Mouse (Mus musculus) ovary, postnatal 10 days (tissue): ENCODE measurements around the gene Sdf4.
A peak's percentile ranks its signal among the peaks of the same experiment; 100 is the strongest.

Source experiments
- DNase-seq: peaks from one replicate; pipeline ENCODE4 v3.0.0; 2022; ENCODE audit warnings: low spot score

The Sdf4 gene

GRCm38 (mm10) chr4:156008369-156008768 is 15.7 kb downstream of the Sdf4 start:
- DNase-seq, result no peak

GRCm38 (mm10) chr4:156013637-156014036 is 21.0 kb downstream of the Sdf4 start, which contains the start of gene Tnfrsf4:
Tnfrsf4 (plus strand) TSS chr4:156013843.
- DNase-seq, result no peak

DNA sequence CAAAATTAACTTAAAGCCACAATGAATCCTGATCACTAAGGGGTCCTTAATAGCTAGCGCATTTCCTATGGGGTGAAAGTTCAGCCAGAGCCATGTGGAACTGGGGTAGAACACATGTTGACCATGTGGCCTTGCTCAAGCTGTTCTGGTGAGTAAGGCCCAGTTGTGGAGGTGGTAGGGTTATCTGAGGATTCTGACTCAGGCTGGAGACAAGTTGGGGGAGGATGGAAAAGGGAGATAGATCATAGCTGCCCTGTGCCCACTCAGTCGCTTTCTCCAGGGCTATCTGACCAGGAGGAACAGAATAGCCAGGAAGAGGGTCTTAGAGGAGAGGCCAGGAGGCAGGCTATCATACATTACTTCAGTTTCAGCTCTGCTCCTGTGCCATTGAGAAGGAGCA is 21.8 kb downstream of the Sdf4 start:
- DNase-seq, result no peak

- no peak for DNase-seq
These were observed 27.1 kb downstream of the Sdf4 start for GRCm38 (mm10) chr4:156019771-156020170.

DNA sequence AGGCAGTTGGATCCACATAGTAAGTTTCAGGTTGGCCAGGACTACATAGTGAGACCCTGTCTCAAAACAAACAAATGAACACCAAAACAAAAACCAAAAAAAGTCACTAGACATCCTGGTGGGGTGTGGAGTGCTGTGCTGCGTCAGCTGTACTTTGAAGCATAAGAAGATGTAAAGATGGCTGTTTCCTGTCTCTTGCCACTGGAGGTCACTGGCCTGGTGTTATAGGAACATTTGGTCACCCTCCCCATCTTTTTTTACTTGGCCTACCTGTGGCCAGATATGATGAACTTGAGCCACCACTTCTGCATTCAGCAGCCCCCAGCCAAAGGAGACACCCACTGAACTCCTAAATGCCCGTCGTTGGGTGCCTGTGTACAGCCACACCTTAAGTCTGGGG is 28.7 kb downstream of the Sdf4 start:
- no peak for DNase-seq

GRCm38 (mm10) chr4:156021942-156022419 is 29.3 kb downstream of the Sdf4 start:
- DNase-seq, result no peak

DNA sequence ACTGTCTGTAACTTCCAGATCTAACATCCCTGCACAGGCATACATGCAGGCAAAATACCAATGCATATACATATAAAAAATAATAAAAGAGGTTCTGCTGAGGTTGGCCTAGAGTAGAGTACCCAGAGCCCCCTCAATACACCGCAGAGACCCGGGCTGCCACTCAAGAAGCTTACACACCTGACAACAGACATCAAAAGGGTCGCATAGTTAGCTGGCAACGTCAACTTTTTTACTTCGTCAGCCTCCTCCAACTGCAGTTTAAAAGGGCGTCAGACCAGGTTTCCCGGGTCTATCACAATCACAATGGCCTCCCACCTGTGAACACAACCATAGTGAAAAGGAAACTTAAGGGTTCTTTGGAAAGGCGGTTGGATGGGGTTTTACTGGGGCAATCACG is 30.8 kb downstream of the Sdf4 start:
- DNase-seq, result no peak

GRCm38 (mm10) chr4:156024184-156024583 is 31.5 kb downstream of the Sdf4 start:
- DNase-seq, result no peak

DNA sequence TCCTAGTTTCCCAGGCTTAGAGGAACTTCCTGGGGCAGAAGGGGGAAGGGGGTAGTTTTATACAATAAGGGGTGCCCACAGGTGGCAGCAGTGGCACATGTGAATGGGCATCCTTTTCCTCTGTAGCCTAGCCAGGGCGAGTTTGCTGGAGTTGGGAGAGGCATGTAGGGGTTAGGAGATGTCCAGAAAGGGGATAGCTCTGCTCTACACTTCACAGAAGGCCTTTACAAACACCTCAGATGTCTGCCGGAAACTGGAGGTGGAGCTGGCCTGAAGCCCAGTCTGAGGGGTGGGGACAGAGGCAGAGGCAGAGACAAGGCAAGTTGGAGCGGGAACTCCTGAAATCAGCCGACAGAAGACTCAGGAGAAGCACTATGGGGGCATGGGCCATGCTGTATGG is 33.3 kb downstream of the Sdf4 start, which contains the start of gene Tnfrsf18:
Tnfrsf18 (plus strand) TSS at position 152 of the 400 bp plus-strand sequence.
- no peak for DNase-seq

DNA sequence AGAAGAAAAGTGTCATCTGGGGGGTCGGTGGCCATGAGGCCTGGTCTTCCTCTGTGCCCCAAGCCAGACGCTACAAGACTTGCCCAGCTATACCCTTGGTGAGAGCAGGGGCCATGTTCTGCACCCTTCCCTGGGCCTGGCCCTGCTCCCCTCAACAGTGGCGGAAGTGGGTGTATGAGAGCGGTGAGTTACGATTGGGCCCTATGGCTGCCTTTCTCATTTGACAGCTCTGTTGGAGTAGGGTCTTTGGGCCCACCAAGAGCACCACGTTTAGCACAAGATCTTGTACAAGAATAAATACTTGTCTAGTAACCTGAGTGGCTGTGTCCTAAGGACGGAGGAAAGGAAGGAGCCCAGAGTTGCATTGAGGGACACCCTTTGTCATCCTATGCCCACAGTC is 35.9 kb downstream of the Sdf4 start:
- no peak for DNase-seq

DNA sequence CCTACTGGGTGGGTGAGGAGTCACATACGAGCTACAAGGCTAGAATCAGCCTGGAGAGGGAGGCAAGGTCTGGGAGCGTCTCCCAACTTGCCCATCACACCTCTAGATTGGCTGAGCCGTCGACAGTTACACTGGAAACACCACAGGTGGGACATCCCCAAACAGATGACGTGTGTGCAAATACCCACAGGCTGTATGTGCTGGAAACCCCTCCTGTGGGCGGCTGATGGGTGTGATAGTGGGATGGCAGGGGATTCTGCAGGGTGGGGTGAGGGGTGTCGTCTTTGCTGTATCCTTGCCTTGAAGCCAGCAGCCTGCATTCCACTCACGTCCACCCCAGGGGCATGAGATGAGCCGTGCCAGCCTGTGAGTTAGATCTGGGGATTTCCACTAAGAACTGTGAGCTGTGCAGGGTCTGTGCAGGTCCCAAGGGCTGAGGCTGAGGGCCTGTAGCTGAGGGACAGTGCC is 38.0 kb downstream of the Sdf4 start:
- DNase-seq, result no peak

DNA sequence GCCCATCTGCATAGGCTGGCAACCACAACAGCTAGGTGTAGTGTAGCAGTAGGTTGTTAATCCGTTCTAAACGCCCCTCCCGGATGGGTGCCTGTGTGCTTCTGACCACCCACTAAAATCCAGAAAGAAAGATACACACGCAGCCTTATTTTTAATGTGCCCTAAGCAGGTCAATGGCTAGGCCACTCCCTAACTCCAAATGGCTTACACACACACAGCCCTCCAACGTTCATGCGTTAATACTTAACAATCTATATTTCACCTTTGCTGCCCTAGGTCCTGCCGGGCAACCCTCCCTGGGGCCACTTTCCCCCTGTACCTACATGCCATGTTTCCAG is 38.6 kb downstream of the Sdf4 start:
- DNase-seq, result no peak

DNA sequence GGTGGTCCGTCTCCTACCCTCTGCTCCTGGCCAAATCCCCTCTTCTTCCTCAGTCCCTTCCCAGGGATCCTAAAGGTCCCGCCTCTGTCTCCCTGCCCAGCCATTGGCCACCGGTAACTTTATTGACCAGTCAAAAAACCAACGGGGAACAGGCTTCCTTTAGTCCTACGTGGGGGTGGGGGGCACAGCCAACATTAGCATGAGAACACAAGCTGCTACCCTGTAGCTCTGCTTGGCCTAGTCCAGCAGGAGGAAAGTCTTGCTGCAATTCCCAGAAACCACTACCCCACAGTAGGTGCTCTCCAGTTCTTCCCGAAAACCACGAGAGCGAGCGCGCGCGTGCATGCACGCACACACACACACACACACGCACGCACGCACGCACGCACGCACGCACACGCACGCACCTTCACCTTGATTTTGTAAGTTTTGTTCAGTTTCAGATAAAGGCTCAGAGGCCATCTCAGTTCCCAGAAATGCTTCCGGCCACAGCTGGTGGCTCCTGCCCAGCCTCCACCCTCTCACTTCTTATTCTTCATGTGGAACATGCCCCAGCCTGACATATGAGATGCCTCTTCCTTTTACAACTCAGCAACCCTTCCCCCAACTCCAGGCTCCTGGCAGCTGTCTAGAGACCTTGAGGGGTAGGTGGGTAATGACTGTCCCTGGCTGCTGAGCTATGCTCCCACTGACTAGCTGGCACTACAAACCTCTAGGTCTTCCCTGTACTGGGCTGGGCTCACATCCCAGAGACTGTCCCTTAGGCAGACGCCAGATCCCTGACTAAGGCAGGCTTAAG is 39.1 kb downstream of the Sdf4 start:
- DNase-seq, result peak; percentile 64

GRCm38 (mm10) chr4:156032856-156033255 is 40.2 kb downstream of the Sdf4 start:
- no peak for DNase-seq

- no peak for DNase-seq
These were observed 40.9 kb downstream of the Sdf4 start for GRCm38 (mm10) chr4:156033476-156034119.

- DNase-seq, result no peak
These were observed 41.6 kb downstream of the Sdf4 start for GRCm38 (mm10) chr4:156034301-156034700.

GRCm38 (mm10) chr4:156034901-156035300 is 42.2 kb downstream of the Sdf4 start:
- no peak for DNase-seq

DNA sequence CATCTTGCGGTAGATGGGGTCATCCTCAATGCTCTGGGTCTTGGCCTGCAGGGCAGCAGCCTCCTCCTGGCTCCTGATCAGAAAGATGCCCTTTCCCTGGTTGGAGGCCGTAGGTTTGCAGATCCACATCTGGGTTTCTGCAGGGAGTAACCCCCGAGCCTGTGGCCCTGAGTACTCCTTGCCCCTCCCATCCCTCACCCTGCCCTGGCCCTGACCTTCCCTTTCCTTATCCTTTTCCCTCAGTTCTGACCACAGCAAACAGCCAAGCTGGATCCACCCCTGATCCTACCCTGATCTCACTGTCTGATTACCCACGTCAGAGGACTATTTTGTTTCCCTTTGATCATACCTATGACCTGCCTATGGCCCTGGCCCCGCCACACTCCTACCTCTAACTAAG is 52.1 kb downstream of the Sdf4 start:
- DNase-seq, result no peak

DNA sequence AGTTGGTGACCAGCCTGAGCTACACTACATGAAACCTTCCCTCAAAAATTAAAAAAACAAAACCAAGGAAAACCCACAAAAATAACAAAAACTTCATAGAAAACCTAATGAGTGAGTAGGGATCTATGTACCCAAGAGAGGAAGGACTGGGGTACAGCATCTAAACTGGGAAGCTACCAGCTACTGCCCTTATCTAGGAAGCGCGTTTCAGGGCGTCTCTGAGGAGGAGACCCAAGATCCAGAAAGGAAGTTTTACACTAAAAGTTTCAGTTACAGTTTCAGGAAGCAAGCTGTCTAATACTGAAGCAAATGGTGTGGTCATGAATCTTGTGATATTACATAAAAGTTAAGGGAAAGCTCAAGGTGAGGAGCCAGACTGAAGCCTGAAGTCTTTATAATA is 57.1 kb downstream of the Sdf4 start:
- no peak for DNase-seq

- no peak for DNase-seq
These were observed 57.8 kb downstream of the Sdf4 start for GRCm38 (mm10) chr4:156050391-156050980.

- no peak for DNase-seq
These were observed 60.4 kb downstream of the Sdf4 start for GRCm38 (mm10) chr4:156053113-156053512.

DNA sequence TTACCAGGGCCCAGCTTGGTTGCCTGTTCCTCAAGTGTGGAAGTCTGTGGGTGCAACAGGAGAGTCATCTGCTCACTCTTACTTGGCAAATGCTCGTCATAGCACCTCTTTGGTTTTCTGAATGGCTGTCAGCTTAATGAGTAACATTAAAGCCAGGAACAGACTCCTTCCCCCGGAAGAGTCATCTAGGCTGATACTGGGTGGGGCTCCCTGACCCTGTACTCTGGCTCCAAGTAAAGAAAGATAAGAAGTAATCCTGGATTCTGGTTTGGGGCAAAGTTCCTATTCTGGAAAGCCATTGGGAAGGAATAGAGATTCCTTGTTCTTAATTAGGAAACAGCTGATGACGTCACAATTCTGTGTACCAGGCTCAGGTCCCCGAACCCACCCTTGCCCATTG is 61.5 kb downstream of the Sdf4 start:
- DNase-seq, result no peak

DNA sequence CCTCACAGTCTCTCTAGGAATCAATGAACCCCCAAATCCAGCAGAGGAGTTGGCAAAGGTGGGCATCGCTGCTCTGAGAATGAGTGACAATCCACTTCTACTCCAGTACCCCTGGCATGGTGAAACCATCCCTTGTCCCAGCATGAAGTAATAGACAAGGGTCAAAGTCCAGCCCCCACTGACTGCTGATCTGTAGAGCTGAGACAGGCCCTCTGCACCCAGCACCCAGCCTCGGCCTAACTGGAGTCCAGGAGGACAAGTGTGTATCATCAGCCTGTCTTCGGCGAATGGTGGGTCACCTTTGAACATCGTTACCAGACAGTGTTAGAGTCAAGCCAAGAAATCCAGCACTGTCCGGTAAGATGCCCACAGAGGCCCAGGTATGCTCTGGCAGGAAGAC is 61.9 kb downstream of the Sdf4 start:
- no peak for DNase-seq
